Mouse (Mus musculus) E14TG2a.4 (cell line): ENCODE measurements around the gene Fam168b.

Source experiments
- CTCF ChIP-seq: conservative IDR thresholded peaks from 2 replicates; pipeline ENCODE4 v1.5.1; 2014; ENCODE audit warnings: low read length
- POU5F1 ChIP-seq: IDR thresholded peaks from 2 replicates; pipeline ENCODE4 v1.6.1; 2014; ENCODE audit warnings: low read length, borderline replicate concordance

DNA sequence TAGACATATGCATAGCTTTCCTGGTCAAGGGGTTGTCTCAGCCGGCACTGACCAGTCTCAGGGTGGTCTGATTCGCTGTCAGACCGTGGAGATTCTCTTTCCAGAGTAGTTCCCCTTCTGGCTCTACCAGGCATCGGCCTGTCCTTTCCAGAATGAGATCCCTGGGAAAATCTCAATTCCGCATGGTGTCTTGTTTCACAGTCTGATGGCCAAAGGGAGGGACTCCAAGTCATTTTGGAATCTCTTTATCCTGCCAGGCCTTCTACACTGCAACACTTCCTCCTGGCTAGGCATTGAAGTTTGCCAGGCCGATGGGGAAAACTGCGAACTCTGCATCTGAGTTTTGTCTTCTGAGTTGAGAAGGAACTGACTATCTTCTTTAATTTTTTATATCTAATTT lies 17.3 kb upstream of the Fam168b start:
- TF ChIP-seq CTCF, result no peak
- no peak for TF ChIP-seq POU5F1
